Mouse (Mus musculus) ovary, adult 18-20 months (tissue): ENCODE measurements around the gene Cdh3.

Source experiments
- DNase-seq: peaks from one replicate; pipeline ENCODE4 v3.0.0; 2022; ENCODE audit warnings: low spot score, mixed read lengths

Cdh3 gene

GRCm38 (mm10) chr8:106510365-106510975 is at the start of gene Cdh3:
Gene Cdh3, plus strand, starts transcription at chr8:106510891.
- DNase-seq: peak; percentile 27

- DNase-seq: no peak
Observed at GRCm38 (mm10) chr8:106462131-106462530, 48.6 kb upstream of the Cdh3 start.

- no peak for DNase-seq
Observed at GRCm38 (mm10) chr8:106463795-106464194, 46.9 kb upstream of the Cdh3 start.

GRCm38 (mm10) chr8:106469485-106469884 is 41.2 kb upstream of the Cdh3 start:
- no peak for DNase-seq

GRCm38 (mm10) chr8:106474001-106474400 is 36.7 kb upstream of the Cdh3 start:
- DNase-seq: no peak

GRCm38 (mm10) chr8:106500018-106500685 is 10.5 kb upstream of the Cdh3 start, which contains the start of gene 6030452D12Rik:
Gene 6030452D12Rik, plus strand, starts transcription at chr8:106500522.
- DNase-seq: peak; percentile 20

- DNase-seq: no peak
Observed at GRCm38 (mm10) chr8:106504241-106504640, 6.5 kb upstream of the Cdh3 start.

GRCm38 (mm10) chr8:106505328-106505965 is 5.2 kb upstream of the Cdh3 start:
- no peak for DNase-seq

- no peak for DNase-seq
Observed at GRCm38 (mm10) chr8:106506106-106506505, 4.6 kb upstream of the Cdh3 start.

- no peak for DNase-seq
Observed at GRCm38 (mm10) chr8:106507761-106508331, 2.8 kb upstream of the Cdh3 start.

- DNase-seq: no peak
Observed at GRCm38 (mm10) chr8:106508456-106508855, 2.2 kb upstream of the Cdh3 start.

GRCm38 (mm10) chr8:106509079-106509780 is 1.5 kb upstream of the Cdh3 start:
- no peak for DNase-seq

- DNase-seq: no peak
Observed at GRCm38 (mm10) chr8:106511065-106511501, 392 bp downstream of the Cdh3 start.

- no peak for DNase-seq
Observed at GRCm38 (mm10) chr8:106511531-106512041, 895 bp downstream of the Cdh3 start.

GRCm38 (mm10) chr8:106512475-106513150 is 1.9 kb downstream of the Cdh3 start:
- DNase-seq: no peak

- DNase-seq: no peak
Observed at GRCm38 (mm10) chr8:106515946-106516479, 5.3 kb downstream of the Cdh3 start.

- DNase-seq: no peak
Observed at GRCm38 (mm10) chr8:106516581-106516980, 5.9 kb downstream of the Cdh3 start.

GRCm38 (mm10) chr8:106518763-106519162 is 8.1 kb downstream of the Cdh3 start:
- DNase-seq: no peak

- DNase-seq: no peak
Observed at GRCm38 (mm10) chr8:106520578-106520977, 9.9 kb downstream of the Cdh3 start.

- DNase-seq: no peak
Observed at GRCm38 (mm10) chr8:106521845-106522244, 11.2 kb downstream of the Cdh3 start.

- no peak for DNase-seq
Observed at GRCm38 (mm10) chr8:106526725-106527124, 16.0 kb downstream of the Cdh3 start.
